Mouse (Mus musculus) ES-E14 (cell line): ENCODE measurements around the gene Hspb6. TPM values are rescaled to one million over a fixed set of nuclear protein-coding genes. Genes with fewer than 3 reads are reported as not detected.

Experiments used
- DNase-seq: peaks from one replicate; pipeline ENCODE4 v3.0.0-alpha.2; 2013; ENCODE audit warnings: low read depth, low spot score
- H3K27ac ChIP-seq: 2 replicates; pipeline ENCODE4 v1.5.1; 2012; ENCODE audit warnings: low read depth, mild to moderate bottlenecking, low read length, moderate library complexity, mixed read lengths; ENCODE audit not compliant: poor library complexity, insufficient read depth, severe bottlenecking
- H3K36me3 ChIP-seq: 2 replicates; pipeline ENCODE4 v1.6.1; 2012; ENCODE audit warnings: mild to moderate bottlenecking, low read length, moderate library complexity, mixed read lengths; ENCODE audit not compliant: control insufficient read depth, poor library complexity, insufficient read depth, severe bottlenecking
- H3K4me1 ChIP-seq, 2 experiments: fragments of 150-350 bp in 1 of 2; sonication (generic) in 1 of 2; 2 replicates each; pipeline ENCODE4 v1.6.1; 2012; ENCODE audit warnings: low read length in 2 of 2, mild to moderate bottlenecking in 1 of 2, mixed read lengths in 1 of 2; ENCODE audit not compliant: control insufficient read depth in 2 of 2, insufficient read depth in 2 of 2, poor library complexity in 1 of 2
- H3K4me3 ChIP-seq, 2 experiments: fragments of 150-350 bp in 1 of 2; sonication (generic) in 1 of 2; 2 replicates each; pipeline ENCODE4 v1.5.1; 2012; ENCODE audit warnings: low read length in 2 of 2, low read depth in 1 of 2, mild to moderate bottlenecking in 1 of 2, mixed read lengths in 1 of 2; ENCODE audit not compliant: insufficient read depth in 1 of 2, poor library complexity in 1 of 2, severe bottlenecking in 1 of 2
- H3K9ac ChIP-seq: 2 replicates; pipeline ENCODE4 v1.6.1; 2012; ENCODE audit warnings: low read depth, mild to moderate bottlenecking, low read length, mixed read lengths; ENCODE audit not compliant: poor library complexity, insufficient read depth, severe bottlenecking
- H3K9me3 ChIP-seq: fragments of 150-350 bp; sonication (generic); 2 replicates; pipeline ENCODE4 v1.6.1; 2012; ENCODE audit warnings: low read depth, mild to moderate bottlenecking, low read length; ENCODE audit not compliant: control insufficient read depth, insufficient read depth
- CHD2 ChIP-seq: IDR thresholded peaks from 2 replicates; pipeline ENCODE4 v1.6.1; 2014; ENCODE audit warnings: mild to moderate bottlenecking, low read depth, low read length, inconsistent platforms
- HCFC1 ChIP-seq: IDR thresholded peaks from 2 replicates; pipeline ENCODE4 v1.6.1; 2012; ENCODE audit warnings: low read length, inconsistent platforms, borderline replicate concordance; ENCODE audit not compliant: insufficient read depth
- MAFK ChIP-seq: IDR thresholded peaks from 2 replicates; pipeline ENCODE4 v1.6.1; 2014; ENCODE audit warnings: mild to moderate bottlenecking, low read depth, low read length, inconsistent platforms; ENCODE audit not compliant: insufficient read depth
- ZC3H11A ChIP-seq: IDR thresholded peaks from 2 replicates; pipeline ENCODE4 v1.6.1; 2012; ENCODE audit warnings: low read depth, mild to moderate bottlenecking, inconsistent platforms, low read length, borderline replicate concordance
- ZNF384 ChIP-seq: IDR thresholded peaks from 2 replicates; pipeline ENCODE4 v1.6.1; 2012; ENCODE audit warnings: low read depth, low read length, inconsistent platforms
- in situ Hi-C, 2 experiments: fragments of 600-800 bp; cut with MboI; formaldehyde crosslinking; loops; one replicate each; pipeline ENCODE4 v1.15.1; 2025; ENCODE audit warnings: low sequenced_read_pairs in 2 of 2, inconsistent platforms in 1 of 2; ENCODE audit not compliant: unreplicated experiment in 2 of 2
- total RNA-seq: library from RNA; depleted of rRNA; stranded (reverse); fragments of 300-350 nt; gene quantifications from 2 replicates; pipeline ENCODE4 v1.2.3, GENCODE M21; 2012; rRNA removed

The Hspb6 gene
- 1.6 and 4.1 TPM in 2 replicates for total RNA-seq

GRCm38 (mm10) chr7:30552102-30553020, at the start of gene Hspb6, which contains the start of gene Proser3:
Hspb6 (plus strand) TSS chr7:30552178.
Proser3 (minus strand) TSS chr7:30552299.
- Histone ChIP-seq H3K4me3 (peak within 1 kb of the TSS; percentile 89 to 95), H3K4me1 (peaks cover 0 to 8% of the 10 kb centered on the region in 2 experiments; a peak in 2 of 4 replicates), H3K27ac (peak within 1 kb of the TSS; percentile 95), H3K9me3 (no peaks in the 10 kb centered on the region), H3K9ac (peak within 1 kb of the TSS; percentile 85), H3K36me3 (peaks cover 18% of the 10 kb centered on the region)
- DNase-seq, result peak; percentile 99
- TF ChIP-seq MAFK (no peak), CHD2 (peak; percentile 86), HCFC1 (peak; percentile 70; the same call in 1 of the 2 replicates)
- in situ Hi-C loops, result no loop called here

- Histone ChIP-seq H3K9me3 (no peaks in the 10 kb centered on the region), H3K9ac (no peak overlapping the region), H3K36me3 (no peaks in the 10 kb centered on the region), H3K27ac (no peak overlapping the region), H3K4me1 (no peaks in the 10 kb centered on the region), H3K4me3 (no peak overlapping the region)
- no peak for DNase-seq
- in situ Hi-C loops, result no loop called here
- TF ChIP-seq MAFK (no peak), ZC3H11A (no peak), ZNF384 (no peak), CHD2 (no peak), HCFC1 (no peak)
These were observed 43.9 kb upstream of the Hspb6 start for GRCm38 (mm10) chr7:30508061-30508460.

GRCm38 (mm10) chr7:30515003-30515760, 36.8 kb upstream of the Hspb6 start:
- peak overlapping the region; percentile 26 to 42; a peak in 3 of 4 replicates for H3K4me3 ChIP-seq
- H3K9me3 ChIP-seq, result no peaks in the 10 kb centered on the region
- DNase-seq, result peak; percentile 35
- peaks cover 2 to 4% of the 10 kb centered on the region in 2 experiments; a peak in 2 of 4 replicates for H3K4me1 ChIP-seq
- in situ Hi-C loops, result no loop called here
- no peak overlapping the region for H3K27ac ChIP-seq
- no peak for TF ChIP-seq MAFK
- no peak for TF ChIP-seq CHD2
- no peak for TF ChIP-seq ZNF384
- TF ChIP-seq ZC3H11A, result no peak
- no peak for TF ChIP-seq HCFC1
- H3K36me3 ChIP-seq, result no peaks in the 10 kb centered on the region
- peak overlapping the region; percentile 9; the same call in 1 of the 2 replicates for H3K9ac ChIP-seq

GRCm38 (mm10) chr7:30518325-30518724, 33.7 kb upstream of the Hspb6 start:
- no peaks in the 10 kb centered on the region for H3K9me3 ChIP-seq
- H3K4me3 ChIP-seq, result peak overlapping the region; percentile 2 to 13; a peak in 1 of 4 replicates
- TF ChIP-seq MAFK (no peak), ZC3H11A (no peak), HCFC1 (no peak), ZNF384 (no peak), CHD2 (no peak)
- H3K9ac ChIP-seq, result no peak overlapping the region
- peaks cover 2 to 4% of the 10 kb centered on the region in 2 experiments; a peak in 2 of 4 replicates for H3K4me1 ChIP-seq
- DNase-seq, result no peak
- H3K36me3 ChIP-seq, result no peaks in the 10 kb centered on the region
- in situ Hi-C loops, result no loop called here
- no peak overlapping the region for H3K27ac ChIP-seq
